Mouse (Mus musculus): ENCODE measurements at regions not wholly inside any gene's neighbourhood (a gene's known extent, or its start where the extent isn't known, plus 50 kb on each side); places are given as distances from the start of the nearest gene placed in this dataset.

DNA sequence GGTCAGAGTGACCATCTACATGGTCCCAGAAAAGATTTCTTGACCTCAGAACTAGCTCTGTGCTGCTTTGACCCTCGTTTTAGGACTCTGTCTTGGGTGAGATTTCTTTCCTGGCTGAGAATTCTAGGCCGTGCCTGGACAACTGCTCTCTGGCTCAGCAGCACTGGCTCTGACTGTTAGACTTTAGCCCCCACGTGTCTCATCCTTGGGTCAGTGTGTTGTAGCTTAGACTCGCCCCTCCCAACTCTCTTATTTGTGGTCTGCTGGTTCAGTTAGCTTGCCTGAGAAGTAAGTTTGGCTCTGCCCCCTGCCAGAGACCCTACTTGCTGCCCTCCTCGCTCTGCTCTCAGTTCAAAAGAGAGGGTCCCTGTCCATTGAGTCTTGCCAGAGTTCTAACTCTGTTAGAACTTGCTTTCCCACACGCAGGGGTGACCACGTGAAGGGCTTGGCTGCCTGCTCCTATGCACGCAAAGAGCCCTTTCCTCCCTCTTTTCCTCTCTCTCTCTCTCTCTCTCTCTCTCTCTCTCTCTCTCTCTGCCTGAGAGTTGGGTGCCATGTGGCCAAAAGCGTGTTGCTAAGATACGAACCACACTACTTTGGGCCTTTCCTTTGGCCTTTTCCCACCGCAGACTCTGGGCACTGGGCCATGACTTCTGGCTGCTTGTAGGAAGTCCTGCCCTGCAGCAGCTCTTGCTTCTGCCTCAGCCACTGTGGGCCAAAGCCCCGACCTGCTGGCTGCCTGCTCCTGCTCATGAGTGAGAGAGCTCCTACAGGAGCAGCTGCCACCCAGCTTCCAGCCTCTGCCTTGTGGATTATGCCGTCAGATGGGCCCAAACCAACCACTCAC, 344.2 kb upstream of the Amot start:
- peak in 1 of 2 experiments; percentile 2 for DNase-seq (ENCODE audit: low spot score in 2 of 2)

DNA sequence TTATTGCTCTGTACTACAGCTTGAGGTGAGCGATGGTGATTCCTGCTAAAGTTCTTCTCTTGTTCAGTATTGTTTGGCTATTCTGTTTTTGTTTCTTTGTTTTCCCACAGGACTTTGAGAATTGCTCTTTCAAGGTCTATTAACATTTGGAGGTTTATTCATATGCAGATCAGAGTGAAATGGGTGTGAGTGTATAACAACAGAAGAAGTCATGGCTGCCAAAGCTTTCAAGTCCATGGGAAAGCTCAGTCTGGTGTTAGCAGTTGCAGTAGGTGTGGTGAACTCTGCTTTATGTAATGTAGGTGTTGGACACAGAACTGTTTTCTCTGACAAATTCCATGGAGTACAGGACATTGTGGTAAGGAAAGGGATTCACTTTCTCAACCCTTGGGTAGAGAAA, 328.1 kb upstream of the Amot start:
- DNase-seq (ENCODE audit: low spot score in 2 of 2): no peak

DNA sequence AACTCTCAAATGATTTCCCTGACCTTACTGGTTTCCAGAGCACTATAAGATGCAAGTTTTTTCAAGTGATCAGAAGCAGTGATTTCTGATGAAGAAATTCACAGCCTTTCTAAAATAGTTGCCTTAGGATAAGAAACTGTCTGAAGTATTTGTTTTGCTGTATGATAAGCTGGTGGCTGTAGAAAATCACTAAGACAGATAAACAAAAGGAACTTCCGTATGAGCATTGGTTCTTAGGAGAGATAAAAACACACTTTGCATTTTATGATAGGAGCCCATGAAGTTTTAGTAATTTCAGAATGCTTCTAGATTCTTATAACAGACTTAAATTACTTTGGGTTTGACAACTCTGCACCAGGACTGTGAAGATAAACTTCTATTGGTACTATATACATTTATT, 308.0 kb upstream of the Amot start:
- DNase-seq (ENCODE audit: low spot score in 2 of 2): no peak
